ENCODE assay signal across 9 mouse cellular contexts in the genomic region with DNA sequence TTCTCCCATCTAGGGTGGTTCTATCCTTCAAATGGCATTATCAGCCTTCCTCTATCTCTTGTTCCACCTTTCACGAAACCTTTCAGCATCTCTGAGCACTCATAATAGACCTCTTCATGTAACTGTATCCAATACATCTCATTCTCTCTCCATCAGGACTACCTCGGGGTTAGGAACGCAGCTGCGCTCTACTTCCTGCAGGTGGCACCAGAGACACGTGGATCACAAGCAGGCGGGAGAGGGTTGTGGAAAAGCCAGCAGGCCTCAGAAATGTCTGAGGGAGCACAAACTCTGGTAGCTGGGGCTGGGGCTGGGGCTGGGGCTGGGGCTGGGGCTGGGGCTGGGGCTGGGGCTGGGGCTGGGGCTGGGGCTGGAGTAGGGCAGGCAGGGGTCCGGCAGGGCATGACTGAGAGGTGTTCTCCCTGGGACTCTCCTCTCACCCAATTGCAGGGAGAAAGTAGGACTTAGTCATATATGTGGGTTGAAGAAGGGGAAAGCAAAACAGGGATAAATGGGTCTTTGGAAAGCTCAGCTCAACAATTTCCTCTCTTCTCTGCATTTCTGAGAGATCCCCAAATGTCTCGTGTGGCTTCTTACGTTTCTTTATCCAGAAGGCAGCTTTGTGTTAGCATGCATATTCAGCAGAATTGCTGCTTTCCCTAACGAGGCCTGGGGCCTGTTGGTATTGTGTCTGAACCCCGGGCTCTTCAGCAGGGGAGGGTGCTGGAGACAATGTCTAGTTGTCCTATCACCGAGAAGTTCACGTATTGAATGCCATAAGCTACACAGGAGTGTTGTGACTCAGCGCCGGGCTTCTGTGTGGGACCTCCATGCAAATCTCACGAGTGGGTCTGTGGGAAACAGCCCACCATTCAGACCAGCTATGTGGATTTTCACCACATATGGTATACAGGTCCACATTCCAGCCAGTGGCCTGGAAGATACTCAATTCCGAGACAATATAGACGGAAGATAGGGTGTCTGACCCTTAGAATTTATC. TPM values are rescaled to one million over a fixed set of nuclear protein-coding genes. Genes with fewer than 3 reads are reported as not detected.
A peak's percentile ranks its signal among the peaks of the same experiment; 100 is the strongest.
DNase-seq lines count a peak whose midpoint lies in the region; ATAC-seq and TF ChIP-seq lines count a peak whose summit lies in the region.
"Had no signal": no experiment of that assay in that cellular context is flagged by ENCODE, and none has a peak within 500 bp of the region (broad histone marks: within the 10 kb centered on the region; RNA-seq: fewer than 3 reads in every experiment).

No protein-coding gene starts in this region.

- no peak overlapping the region for H3K4me3 ChIP-seq in ES-E14 (ENCODE audit: insufficient read depth in 1 of 2, low read depth in 1 of 2, low read length in 2 of 2, poor library complexity in 1 of 2, severe bottlenecking in 1 of 2)
- no peak overlapping the region for H3K4me3 ChIP-seq in forebrain, embryonic 15.5 days
- no peak overlapping the region for H3K4me3 ChIP-seq in lung, postnatal 0 days (ENCODE audit: low read depth, low read length)

- peak; percentile 71 for DNase-seq in ES-E14 (ENCODE audit: low read depth, low spot score)
- peak; percentile 88 for DNase-seq in heart, postnatal 4 days
- DNase-seq in layer of hippocampus, adult 18-20 months (ENCODE audit: low spot score in 2 of 2): peak; percentile 68 to 90
- DNase-seq in lung, postnatal 0 days (ENCODE audit: low spot score): peak; percentile 91
- peak; percentile 65 for DNase-seq in ovary, postnatal 36 days (ENCODE audit: low spot score)
- DNase-seq in thymus, postnatal 4 days: peak; percentile 79

- no peak overlapping the region for H3K4me2 ChIP-seq in forebrain, embryonic 15.5 days (replicated peaks)
- H3K4me2 ChIP-seq in lung, postnatal 0 days (replicated peaks; ENCODE audit: low read depth, low read length): no peak overlapping the region

- 28% methylated on average over 18 of the region's 18 CpGs for WGBS in forebrain, embryonic 15.5 days
- WGBS in lung, postnatal 0 days: 58% methylated on average over 18 of the region's 18 CpGs

- peak; percentile 85 for ATAC-seq in cerebellum, adult (ENCODE audit: insufficient number of reproducible peaks, low FRiP score, low TSS enrichment)
- ATAC-seq in forebrain, embryonic 15.5 days (replicated peaks): peak; percentile 93
- ATAC-seq in lung, postnatal 0 days: peak; percentile 68

- no peak for TF ChIP-seq EP300 in lung, postnatal 0 days (IDR thresholded peaks at IDR 0.05)

- H3K27me3 ChIP-seq in forebrain, embryonic 15.5 days: no peaks in the 10 kb centered on the region
- no peaks in the 10 kb centered on the region for H3K27me3 ChIP-seq in lung, postnatal 0 days (replicated peaks; ENCODE audit: insufficient read depth, low read length)

- H3K9ac ChIP-seq in ES-E14 (ENCODE audit: insufficient read depth, low read depth, low read length, poor library complexity, severe bottlenecking): no peak overlapping the region
- H3K9ac ChIP-seq in forebrain, embryonic 15.5 days (replicated peaks): no peak overlapping the region
- H3K9ac ChIP-seq in lung, postnatal 0 days (replicated peaks; ENCODE audit: low read depth): no peak overlapping the region

- in situ Hi-C loops in ES-E14 (cut with MboI; ENCODE audit: low sequenced_read_pairs in 2 of 2, unreplicated experiment in 2 of 2): loop anchor here in 1 of 2 experiments (25.0 kb wide), 1 partner anchor 208 kb away; no protein-coding TSS in a partner anchor

- H3K27ac ChIP-seq in ES-E14 (ENCODE audit: insufficient read depth, low read depth, low read length, poor library complexity, severe bottlenecking): no peak overlapping the region
- no peak overlapping the region for H3K27ac ChIP-seq in forebrain, embryonic 15.5 days (replicated peaks)
- no peak overlapping the region for H3K27ac ChIP-seq in lung, postnatal 0 days (ENCODE audit: low read length)
- H3K27ac ChIP-seq: macrophage had no signal

- TF ChIP-seq CTCF in lung, postnatal 0 days (IDR thresholded peaks at IDR 0.05): peak; percentile 96

- H3K36me3 ChIP-seq in ES-E14 (ENCODE audit: control insufficient read depth, insufficient read depth, low read length, poor library complexity, severe bottlenecking): no peaks in the 10 kb centered on the region
- no peaks in the 10 kb centered on the region for H3K36me3 ChIP-seq in forebrain, embryonic 15.5 days
- H3K36me3 ChIP-seq in lung, postnatal 0 days (ENCODE audit: insufficient read depth, low read length): no peaks in the 10 kb centered on the region

- peaks cover 0 to 2% of the 10 kb centered on the region in 2 experiments; a peak in 1 of 4 replicates for H3K4me1 ChIP-seq in ES-E14 (ENCODE audit: control insufficient read depth in 2 of 2, insufficient read depth in 2 of 2, low read length in 2 of 2, poor library complexity in 1 of 2)
- no peaks in the 10 kb centered on the region for H3K4me1 ChIP-seq in forebrain, embryonic 15.5 days
- no peaks in the 10 kb centered on the region for H3K4me1 ChIP-seq in lung, postnatal 0 days (ENCODE audit: insufficient read depth, low read depth, low read length)

- H3K9me3 ChIP-seq in ES-E14 (ENCODE audit: control insufficient read depth, insufficient read depth, low read depth, low read length): peaks cover 5% of the 10 kb centered on the region; the same call in 1 of the 2 replicates
- H3K9me3 ChIP-seq in forebrain, embryonic 15.5 days: no peaks in the 10 kb centered on the region
- H3K9me3 ChIP-seq in lung, postnatal 0 days (ENCODE audit: low read length): no peaks in the 10 kb centered on the region

TF ChIP-seq in ES-E14, 5 proteins besides CTCF, POLR2A, EP300 and RAD21:
- TF ChIP-seq MAFK (IDR thresholded peaks at IDR 0.05; ENCODE audit: insufficient read depth, low read depth, low read length) (no peak), ZC3H11A (IDR thresholded peaks at IDR 0.05; ENCODE audit: borderline replicate concordance, low read depth, low read length) (peak; percentile 84)
TF ChIP-seq in ES-E14: peak in this region for 1.

RNA-seq across cellular contexts. Expression of a gene that starts 22.9 kb away (rescaled TPM):
- 4.1 and 6.6 TPM in 2 replicates for total RNA-seq in ES-E14 (2012; rRNA removed)
- polyA plus RNA-seq in forebrain, embryonic 15.5 days (2015; fragmentation: Nextera tagmentation; extraction: Ambion mirVana): 0.48 and 0.54 TPM in 2 replicates
- total RNA-seq in heart, postnatal 4 days (2021): 10 to 100 TPM; 11.4 to 12.6 TPM
- 1 to 10 TPM; 1.0 to 1.3 TPM for total RNA-seq in layer of hippocampus, adult 18-20 months (2021)
- 3.3 and 4.2 TPM in 2 replicates for polyA plus RNA-seq in lung, postnatal 0 days (2015; fragmentation: Nextera tagmentation; extraction: Ambion mirVana)
- polyA plus RNA-seq: macrophage had no signal

RNA-seq across cellular contexts. Expression of a gene that starts 44.4 kb away (rescaled TPM):
- not detected in 2 replicates for total RNA-seq in ES-E14 (2012; rRNA removed)
- polyA plus RNA-seq in forebrain, embryonic 15.5 days (2015; fragmentation: Nextera tagmentation; extraction: Ambion mirVana): 0.19 TPM in 1 of 2 replicates, not detected in the other
- total RNA-seq in heart, postnatal 4 days (2021): not detected
- total RNA-seq in layer of hippocampus, adult 18-20 months (2021): under 1 TPM in 1 of 2 experiments, not detected in 1; 0.66 TPM
- not detected in 2 replicates for polyA plus RNA-seq in lung, postnatal 0 days (2015; fragmentation: Nextera tagmentation; extraction: Ambion mirVana)
- polyA plus RNA-seq: macrophage had no signal
